Mouse (Mus musculus) ES-E14 (cell line): Measurements from ENCODE around the gene Atpaf2.

Experiments
- CHD2 ChIP-seq: IDR thresholded peaks from 2 replicates; pipeline ENCODE4 v1.6.1; 2014; ENCODE audit warnings: mild to moderate bottlenecking, low read depth, low read length, inconsistent platforms
- HCFC1 ChIP-seq: IDR thresholded peaks from 2 replicates; pipeline ENCODE4 v1.6.1; 2012; ENCODE audit warnings: low read length, inconsistent platforms, borderline replicate concordance; ENCODE audit not compliant: insufficient read depth
- MAFK ChIP-seq: IDR thresholded peaks from 2 replicates; pipeline ENCODE4 v1.6.1; 2014; ENCODE audit warnings: mild to moderate bottlenecking, low read depth, low read length, inconsistent platforms; ENCODE audit not compliant: insufficient read depth

DNA sequence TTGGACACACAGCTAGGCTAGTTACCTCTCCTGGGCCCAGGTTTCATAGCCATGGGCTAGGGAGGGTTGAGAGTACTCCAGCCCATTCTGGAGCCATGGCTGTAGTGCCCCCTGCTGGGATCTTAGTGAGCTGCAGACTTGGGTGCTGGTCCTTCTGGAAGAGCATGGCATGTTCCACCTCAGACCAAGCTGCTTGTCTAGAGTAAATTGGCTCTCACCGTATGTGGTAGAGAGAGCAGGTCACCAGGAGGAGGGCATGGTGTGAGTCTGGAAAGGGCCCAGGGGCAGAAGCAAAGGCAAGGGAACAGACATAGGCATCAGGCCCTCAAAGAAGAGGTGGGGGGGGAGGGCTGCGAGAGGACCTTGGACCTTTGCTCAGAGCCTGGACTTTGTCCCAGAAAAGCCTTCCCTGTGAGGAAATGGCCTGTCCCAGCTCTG is 47.7 kb upstream of the Atpaf2 start:
- TF ChIP-seq CHD2, result no peak
- no peak for TF ChIP-seq MAFK
- TF ChIP-seq HCFC1, result no peak
